10 mouse cellular contexts compared by ENCODE assay signal in the genomic region with DNA sequence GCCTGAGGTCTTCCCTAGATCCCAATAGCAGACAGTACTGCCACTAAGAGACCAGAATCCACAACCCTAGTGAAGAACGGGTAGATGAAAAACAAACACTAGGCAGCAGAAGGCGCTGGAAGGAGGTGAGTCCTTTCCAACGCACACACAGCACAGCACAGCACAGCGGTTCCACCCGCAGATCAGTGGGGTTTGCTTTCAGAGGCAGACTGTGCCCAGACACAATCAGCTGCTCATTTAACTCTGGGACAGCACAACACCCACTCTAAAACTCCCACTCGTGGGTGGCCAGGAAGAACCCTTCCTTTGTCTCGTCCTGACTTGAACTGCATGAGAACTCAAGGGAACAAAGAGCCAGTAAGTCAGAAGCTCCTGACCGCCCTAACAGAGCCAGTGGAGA. TPM values are rescaled to one million over a fixed set of nuclear protein-coding genes. Genes with fewer than 3 reads are reported as not detected.
DNase-seq lines count a peak whose midpoint lies in the region; ATAC-seq and TF ChIP-seq lines count a peak whose summit lies in the region.
"Had no signal": no experiment of that assay in that cellular context is flagged by ENCODE, and none has a peak within 500 bp of the region (broad histone marks: within the 10 kb centered on the region; RNA-seq: fewer than 3 reads in every experiment).

No protein-coding gene starts in this region.

- dilution Hi-C loops in CH12.LX (cut with MboI; ENCODE audit: extremely low pct_ligation_motif_present, extremely low pct_unique_long_range_greater_than_20kb, low sequenced_read_pairs): no loop called here

- TF ChIP-seq RAD21 in CH12.LX (IDR thresholded peaks at IDR 0.05; ENCODE audit: low read depth, low read length): no peak

- 24% methylated on average over 8 of the region's 8 CpGs for WGBS in limb, embryonic 12.5 days

- H3K9me3 ChIP-seq in CH12.LX (replicated peaks; ENCODE audit: low read length): no peaks in the 10 kb centered on the region
- H3K9me3 ChIP-seq in limb, embryonic 12.5 days: no peaks in the 10 kb centered on the region

- peaks cover 0 to 22% of the 10 kb centered on the region in 2 experiments for H3K36me3 ChIP-seq in CH12.LX (replicated peaks in 1 of 2; ENCODE audit: control insufficient read depth in 1 of 2, insufficient read depth in 1 of 2, low read length in 1 of 2)
- H3K36me3 ChIP-seq in limb, embryonic 12.5 days: no peaks in the 10 kb centered on the region

- peak overlapping the region; percentile 21; the same call in 1 of the 2 replicates for H3K27ac ChIP-seq in CH12.LX (ENCODE audit: insufficient read depth, low read depth)
- peak overlapping the region; percentile 3; the same call in 1 of the 2 replicates for H3K27ac ChIP-seq in limb, embryonic 12.5 days

- no peak overlapping the region for H3K9ac ChIP-seq in CH12.LX (ENCODE audit: insufficient read depth, low read depth)
- H3K9ac ChIP-seq in limb, embryonic 12.5 days (replicated peaks): no peak overlapping the region

- H3K4me3 ChIP-seq in CH12.LX (replicated peaks in 1 of 3; ENCODE audit: low read depth in 2 of 3, low read length in 2 of 3, poor library complexity in 1 of 3): peak overlapping the region in 1 of 3 experiments; percentile 19
- H3K4me3 ChIP-seq in limb, embryonic 12.5 days (replicated peaks): no peak overlapping the region

- TF ChIP-seq CTCF in CH12.LX (conservative IDR thresholded peaks at IDR 0.05 in 1 of 2, IDR thresholded peaks at IDR 0.05 in 1 of 2; ENCODE audit: low read depth in 2 of 2, low read length in 2 of 2): no peak

- in situ Hi-C loops in CH12.LX (cut with MboI; ENCODE audit: low pct_ligation_motif_present, low pct_unique_long_range_greater_than_20kb, low sequenced_read_pairs): no loop called here

- ATAC-seq in limb, embryonic 12.5 days (ENCODE audit: insufficient number of reproducible peaks, insufficient read depth, low FRiP score, low TSS enrichment, low read depth): no peak

- H3K27me3 ChIP-seq in CH12.LX (replicated peaks): no peaks in the 10 kb centered on the region
- H3K27me3 ChIP-seq in limb, embryonic 12.5 days: no peaks in the 10 kb centered on the region

- H3K79me2 ChIP-seq in CH12.LX (replicated peaks; ENCODE audit: control insufficient read depth, extremely low read depth, insufficient read depth, poor library complexity, severe bottlenecking): peaks cover 60% of the 10 kb centered on the region

- no peak for TF ChIP-seq POLR2A in CH12.LX (IDR thresholded peaks at IDR 0.05; ENCODE audit: low read depth, low read length)

- 0 out of 2 replicates have a peak overlapping the region, but pooled peaks have one; percentile 0 for H3K4me2 ChIP-seq in CH12.LX (ENCODE audit: insufficient read depth, low read depth, poor library complexity, severe bottlenecking)
- H3K4me2 ChIP-seq in limb, embryonic 12.5 days: no peak overlapping the region

- TF ChIP-seq EP300 in CH12.LX (IDR thresholded peaks at IDR 0.05; ENCODE audit: low read length): no peak

- peaks cover 35 to 85% of the 10 kb centered on the region in 2 experiments for H3K4me1 ChIP-seq in CH12.LX (ENCODE audit: control insufficient read depth in 1 of 2, insufficient read depth in 2 of 2)
- peaks cover 13% of the 10 kb centered on the region for H3K4me1 ChIP-seq in limb, embryonic 12.5 days (replicated peaks)

- peak; percentile 41 for DNase-seq in layer of hippocampus, adult 11-12 months (ENCODE audit: low spot score)
- no peak for DNase-seq in layer of hippocampus, postnatal 25 days (ENCODE audit: extremely low spot score in 1 of 2, low spot score in 1 of 2)
- no peak for DNase-seq in CH12.LX (ENCODE audit: extremely low read depth)
- peak; percentile 10 for DNase-seq in Muller cell, postnatal 12 days (ENCODE audit: inconsistent ontology term)
- DNase-seq in natural killer cell, adult 2 months (ENCODE audit: low spot score in 2 of 2): no peak
- no peak for DNase-seq in retina, postnatal 1 day
- DNase-seq in cerebellum, adult 18-20 months: no peak
- DNase-seq: adrenal gland, postnatal 14 days had no signal

TF ChIP-seq in CH12.LX, 34 proteins besides CTCF, POLR2A, EP300 and RAD21:
- TF ChIP-seq HCFC1 (IDR thresholded peaks at IDR 0.05; ENCODE audit: low read depth, low read length) (no peak), ZNF384 (IDR thresholded peaks at IDR 0.05; ENCODE audit: low read depth, low read length) (no peak)

RNA-seq across cellular contexts. Expression of a gene that starts 20.6 kb away (rescaled TPM):
- total RNA-seq in layer of hippocampus, postnatal 25 days (2021): under 1 TPM; 0.17 to 0.31 TPM
- total RNA-seq in CH12.LX (2012; rRNA removed) (0.42 and 0.46 TPM in 2 replicates), CH12.LX (2014; rRNA removed) (not detected in 2 replicates)
- not detected in 2 replicates for polyA plus RNA-seq in CH12.LX (2012; ENCODE audit: insufficient read length, low read depth)
- 0.42 and 0.65 TPM in 2 replicates for polyA plus RNA-seq in limb, embryonic 12.5 days (2016; fragmentation: Nextera tagmentation; extraction: Ambion mirVana)
- total RNA-seq: adrenal gland, postnatal 14 days had no signal

RNA-seq across cellular contexts. Expression of a gene that starts 21.0 kb away (rescaled TPM):
- 100 to 1,000 TPM; 111 to 113 TPM for total RNA-seq in layer of hippocampus, postnatal 25 days (2021)
- 35.6 and 41.2 TPM in 2 replicates for total RNA-seq in CH12.LX (2012; rRNA removed)
- total RNA-seq in CH12.LX (2014; rRNA removed): 30.1 and 30.7 TPM in 2 replicates
- polyA plus RNA-seq in CH12.LX (2012; ENCODE audit: insufficient read length, low read depth): 78.0 and 82.2 TPM in 2 replicates
- 49.4 and 51.3 TPM in 2 replicates for polyA plus RNA-seq in limb, embryonic 12.5 days (2016; fragmentation: Nextera tagmentation; extraction: Ambion mirVana)

RNA-seq across cellular contexts. Expression of a gene that starts 50.7 kb away (rescaled TPM):
- under 1 TPM; 0.15 to 0.26 TPM for total RNA-seq in layer of hippocampus, postnatal 25 days (2021)
- total RNA-seq in CH12.LX (2012; rRNA removed) (not detected in 2 replicates), CH12.LX (2014; rRNA removed) (0.05 TPM in 1 of 2 replicates, not detected in the other)
- polyA plus RNA-seq in CH12.LX (2012; ENCODE audit: insufficient read length, low read depth): 0.05 and 0.09 TPM in 2 replicates
- polyA plus RNA-seq in limb, embryonic 12.5 days (2016; fragmentation: Nextera tagmentation; extraction: Ambion mirVana): 0.04 TPM in 1 of 2 replicates, not detected in the other
- total RNA-seq: adrenal gland, postnatal 14 days had no signal
- polyA plus RNA-seq: neural tube, embryonic 11.5 days had no signal

Comparison
In these comparisons a context has a peak if more than half of its experiments do, and no peak if none do; other contexts are left out.
1. DNase-seq: peak in layer of hippocampus, adult 11-12 months (single experiment) and Muller cell, postnatal 12 days (single experiment); none in layer of hippocampus, postnatal 25 days (0 of 2), CH12.LX (single experiment), natural killer cell, adult 2 months (0 of 2), retina, postnatal 1 day (single experiment) and cerebellum, adult 18-20 months (0 of 2).